Mouse (Mus musculus): ENCODE results near the gene Lsg1. TPM values are rescaled to one million over a fixed set of nuclear protein-coding genes. Genes with fewer than 3 reads are reported as not detected.

Lsg1 gene
- polyA plus RNA-seq, 1 experiment from 2014 or later: 59.1 TPM

DNA sequence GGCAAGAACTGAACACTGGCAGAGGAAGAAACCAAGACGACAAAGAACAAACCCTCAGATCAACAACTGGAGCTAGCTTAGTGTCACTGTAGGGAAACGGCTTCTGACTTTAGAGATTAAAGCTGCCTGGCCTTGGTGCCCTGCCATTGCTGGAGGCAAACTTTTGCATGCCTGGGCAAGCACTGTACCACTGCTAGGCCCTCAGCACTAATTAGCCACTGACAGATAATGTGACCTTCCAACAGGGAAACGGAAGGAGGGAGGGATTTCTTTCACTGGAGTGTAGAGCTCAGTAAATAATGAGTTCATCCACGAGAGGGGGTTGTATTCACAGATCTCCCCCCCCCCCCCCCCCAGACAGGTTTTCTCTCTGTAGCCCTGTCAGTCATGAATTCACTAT, 15.2 kb downstream of the Lsg1 start:
- 49% methylated on average over 4 of the region's 4 CpGs for WGBS
- no peak overlapping the region for H3K4me2 ChIP-seq (replicated peaks)
- no peak overlapping the region for H3K4me3 ChIP-seq (replicated peaks)
- H3K27ac ChIP-seq (replicated peaks): no peak overlapping the region
- H3K4me1 ChIP-seq: no peaks in the 10 kb centered on the region
- no peaks in the 10 kb centered on the region for H3K9me3 ChIP-seq (replicated peaks)
- H3K36me3 ChIP-seq: peaks cover 93% of the 10 kb centered on the region
- no peak for ATAC-seq (ENCODE audit: insufficient number of reproducible peaks, low FRiP score, low TSS enrichment, low read depth)
- no peaks in the 10 kb centered on the region for H3K27me3 ChIP-seq
- no peak overlapping the region for H3K9ac ChIP-seq

GRCm38 (mm10) chr16:30571378-30571777, 16.0 kb downstream of the Lsg1 start:
- Histone ChIP-seq H3K4me3 (replicated peaks) (no peak overlapping the region), H3K4me1 (no peaks in the 10 kb centered on the region), H3K4me2 (replicated peaks) (no peak overlapping the region), H3K36me3 (peaks cover 93% of the 10 kb centered on the region), H3K27me3 (no peaks in the 10 kb centered on the region), H3K9ac (no peak overlapping the region), H3K9me3 (replicated peaks) (no peaks in the 10 kb centered on the region), H3K27ac (replicated peaks) (no peak overlapping the region)
- 90% methylated on average over 5 of the region's 5 CpGs for WGBS
- ATAC-seq (ENCODE audit: insufficient number of reproducible peaks, low FRiP score, low TSS enrichment, low read depth): no peak

- no peak for ATAC-seq (ENCODE audit: insufficient number of reproducible peaks, low FRiP score, low TSS enrichment, low read depth)
- no peaks in the 10 kb centered on the region for H3K27me3 ChIP-seq
- no peak overlapping the region for H3K4me2 ChIP-seq (replicated peaks)
- H3K4me3 ChIP-seq (replicated peaks): no peak overlapping the region
- 92% methylated on average over 4 of the region's 4 CpGs for WGBS
- H3K9ac ChIP-seq: no peak overlapping the region
- H3K9me3 ChIP-seq (replicated peaks): no peaks in the 10 kb centered on the region
- H3K27ac ChIP-seq (replicated peaks): no peak overlapping the region
- peaks cover 91% of the 10 kb centered on the region for H3K36me3 ChIP-seq
- no peaks in the 10 kb centered on the region for H3K4me1 ChIP-seq
Observed at GRCm38 (mm10) chr16:30570173-30570572, 17.2 kb downstream of the Lsg1 start.

DNA sequence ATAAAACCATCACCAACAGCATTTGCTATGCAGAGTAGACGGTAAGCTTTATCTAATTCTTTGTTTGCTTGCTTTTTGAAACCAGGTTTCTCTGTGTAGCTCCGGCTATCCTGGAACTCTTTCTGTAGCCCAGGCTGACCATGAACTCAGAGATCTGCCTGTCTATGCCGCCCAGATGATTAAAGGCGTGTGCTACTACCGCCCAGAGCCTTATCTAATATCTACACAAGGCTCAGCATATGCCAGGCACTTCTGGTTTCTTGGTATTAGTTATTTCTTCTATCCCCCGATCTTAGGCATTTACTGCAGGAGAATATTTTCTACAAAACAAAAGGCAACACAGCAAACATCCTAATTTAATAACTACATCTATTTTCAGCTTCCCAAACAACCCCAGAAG, 21.8 kb downstream of the Lsg1 start:
- Histone ChIP-seq H3K4me1 (no peaks in the 10 kb centered on the region), H3K9me3 (replicated peaks) (no peaks in the 10 kb centered on the region), H3K4me2 (replicated peaks) (no peak overlapping the region), H3K27ac (replicated peaks) (no peak overlapping the region), H3K27me3 (no peaks in the 10 kb centered on the region), H3K36me3 (peaks cover 96% of the 10 kb centered on the region), H3K4me3 (replicated peaks) (no peak overlapping the region), H3K9ac (no peak overlapping the region)
- 93% methylated on average over 6 of the region's 6 CpGs for WGBS
- ATAC-seq (ENCODE audit: insufficient number of reproducible peaks, low FRiP score, low TSS enrichment, low read depth): no peak

GRCm38 (mm10) chr16:30560601-30561000, 26.8 kb downstream of the Lsg1 start:
- Histone ChIP-seq H3K36me3 (peaks cover 77% of the 10 kb centered on the region), H3K9me3 (replicated peaks) (0 out of 2 replicates have a peak, but pooled peaks cover 2% of the 10 kb centered on the region), H3K4me3 (replicated peaks) (no peak overlapping the region), H3K27ac (replicated peaks) (no peak overlapping the region), H3K27me3 (no peaks in the 10 kb centered on the region), H3K9ac (no peak overlapping the region), H3K4me1 (no peaks in the 10 kb centered on the region), H3K4me2 (replicated peaks) (no peak overlapping the region)
- ATAC-seq (ENCODE audit: insufficient number of reproducible peaks, low FRiP score, low TSS enrichment, low read depth): no peak
- 92% methylated on average over 4 of the region's 4 CpGs for WGBS

DNA sequence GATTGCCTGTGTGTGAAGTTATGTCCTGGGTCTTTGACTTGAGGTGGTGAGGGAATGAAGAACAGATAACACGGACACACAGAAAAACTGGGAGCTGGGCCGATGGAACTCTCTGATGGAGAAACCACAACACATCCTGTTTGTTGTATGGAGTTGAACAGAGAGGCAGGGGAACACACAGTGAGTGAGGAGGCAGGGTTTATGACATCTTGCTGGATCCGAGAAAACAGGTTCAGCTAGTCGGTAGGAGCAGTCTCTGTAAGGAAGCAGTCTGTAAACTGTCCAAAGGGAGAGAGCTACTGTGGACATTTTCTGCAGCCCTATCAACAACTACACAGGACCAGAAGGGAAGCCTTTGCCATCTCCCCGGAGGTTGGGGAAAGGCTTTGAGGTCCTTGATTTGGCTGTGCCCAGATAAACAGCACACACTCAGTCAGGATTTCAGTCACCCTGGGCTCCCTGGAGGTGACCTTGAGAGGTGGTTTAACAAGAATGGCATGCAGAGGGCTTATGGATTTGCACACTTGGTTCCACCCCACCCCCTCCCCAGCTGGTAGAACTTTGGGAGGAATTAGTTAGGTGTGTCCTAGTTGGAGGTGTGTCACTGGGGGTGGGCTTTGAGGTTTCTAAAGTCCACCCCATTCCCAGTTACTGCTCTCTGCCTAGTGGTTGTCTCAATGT, 27.9 kb downstream of the Lsg1 start:
- no peak overlapping the region for H3K9ac ChIP-seq
- H3K27me3 ChIP-seq: no peaks in the 10 kb centered on the region
- H3K9me3 ChIP-seq (replicated peaks): 0 out of 2 replicates have a peak, but pooled peaks cover 8% of the 10 kb centered on the region
- H3K4me3 ChIP-seq (replicated peaks): no peak overlapping the region
- ATAC-seq (ENCODE audit: insufficient number of reproducible peaks, low FRiP score, low TSS enrichment, low read depth): no peak
- no peak overlapping the region for H3K4me2 ChIP-seq (replicated peaks)
- H3K27ac ChIP-seq (replicated peaks): no peak overlapping the region
- WGBS: 90% methylated on average over 5 of the region's 5 CpGs
- peaks cover 66% of the 10 kb centered on the region for H3K36me3 ChIP-seq
- no peaks in the 10 kb centered on the region for H3K4me1 ChIP-seq

GRCm38 (mm10) chr16:30554109-30554508, 33.3 kb downstream of the Lsg1 start:
- H3K4me1 ChIP-seq: peaks cover 10% of the 10 kb centered on the region
- no peak for ATAC-seq (ENCODE audit: insufficient number of reproducible peaks, low FRiP score, low TSS enrichment, low read depth)
- H3K9ac ChIP-seq: no peak overlapping the region
- no peak overlapping the region for H3K27ac ChIP-seq (replicated peaks)
- H3K36me3 ChIP-seq: peaks cover 12% of the 10 kb centered on the region; the same call in 1 of the 2 replicates
- H3K4me2 ChIP-seq (replicated peaks): no peak overlapping the region
- 96% methylated on average over 8 of the region's 8 CpGs for WGBS
- H3K9me3 ChIP-seq (replicated peaks): 0 out of 2 replicates have a peak, but pooled peaks cover 8% of the 10 kb centered on the region
- H3K27me3 ChIP-seq: no peaks in the 10 kb centered on the region
- H3K4me3 ChIP-seq (replicated peaks): no peak overlapping the region

GRCm38 (mm10) chr16:30552621-30553338, 34.6 kb downstream of the Lsg1 start:
- Histone ChIP-seq H3K27me3 (no peaks in the 10 kb centered on the region), H3K27ac (replicated peaks) (peak overlapping the region; percentile 79), H3K4me2 (replicated peaks) (0 out of 2 replicates have a peak overlapping the region, but pooled peaks have one; percentile 6), H3K9ac (no peak overlapping the region), H3K4me3 (replicated peaks) (no peak overlapping the region), H3K36me3 (0 out of 2 replicates have a peak, but pooled peaks cover under 1% of the 10 kb centered on the region), H3K4me1 (peaks cover 17% of the 10 kb centered on the region), H3K9me3 (replicated peaks) (0 out of 2 replicates have a peak, but pooled peaks cover 8% of the 10 kb centered on the region)
- WGBS: 38% methylated on average over 11 of the region's 11 CpGs
- ATAC-seq (ENCODE audit: insufficient number of reproducible peaks, low FRiP score, low TSS enrichment, low read depth): 0 out of 2 replicates have a peak, but pooled peaks have one; percentile 21

DNA sequence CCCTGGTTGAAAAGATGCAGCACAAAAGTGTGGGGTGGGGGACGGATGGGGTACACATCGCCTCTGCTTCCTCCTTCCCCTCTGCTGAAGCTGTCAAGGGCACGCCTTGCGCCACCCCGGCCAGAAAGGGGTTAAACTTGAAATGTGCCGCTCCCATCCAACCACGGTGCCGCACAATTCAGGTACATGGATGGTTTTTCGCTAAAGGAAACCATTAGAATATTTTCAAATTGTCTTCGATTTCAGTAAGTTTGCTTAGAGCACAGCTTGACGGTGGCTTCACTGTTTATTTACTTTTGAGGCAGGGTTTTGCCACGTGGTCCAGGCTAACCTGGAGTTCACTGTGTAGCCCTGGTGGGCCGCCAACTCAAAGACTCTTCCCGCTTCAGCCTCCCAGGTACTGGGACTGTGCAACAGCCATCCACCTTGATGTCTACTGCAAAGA, 36.6 kb downstream of the Lsg1 start, which contains the start of gene Tmem44:
Tmem44 (minus strand) TSS at position 95 of the 445 bp plus-strand sequence.
- 5% methylated on average over 14 of the region's 14 CpGs for WGBS
- 0 out of 2 replicates have a peak, but pooled peaks cover 8% of the 10 kb centered on the region for H3K9me3 ChIP-seq (replicated peaks)
- H3K4me2 ChIP-seq (replicated peaks): peak within 1 kb of the TSS; percentile 83
- no peaks in the 10 kb centered on the region for H3K27me3 ChIP-seq
- peak; percentile 58 for ATAC-seq (ENCODE audit: insufficient number of reproducible peaks, low FRiP score, low TSS enrichment, low read depth)
- H3K4me1 ChIP-seq: peaks cover 17% of the 10 kb centered on the region
- peak within 1 kb of the TSS; percentile 88 for H3K9ac ChIP-seq
- peaks cover 11% of the 10 kb centered on the region; the same call in 1 of the 2 replicates for H3K36me3 ChIP-seq
- peak within 1 kb of the TSS; percentile 74 for H3K4me3 ChIP-seq (replicated peaks)
- H3K27ac ChIP-seq (replicated peaks): peak within 1 kb of the TSS; percentile 66

DNA sequence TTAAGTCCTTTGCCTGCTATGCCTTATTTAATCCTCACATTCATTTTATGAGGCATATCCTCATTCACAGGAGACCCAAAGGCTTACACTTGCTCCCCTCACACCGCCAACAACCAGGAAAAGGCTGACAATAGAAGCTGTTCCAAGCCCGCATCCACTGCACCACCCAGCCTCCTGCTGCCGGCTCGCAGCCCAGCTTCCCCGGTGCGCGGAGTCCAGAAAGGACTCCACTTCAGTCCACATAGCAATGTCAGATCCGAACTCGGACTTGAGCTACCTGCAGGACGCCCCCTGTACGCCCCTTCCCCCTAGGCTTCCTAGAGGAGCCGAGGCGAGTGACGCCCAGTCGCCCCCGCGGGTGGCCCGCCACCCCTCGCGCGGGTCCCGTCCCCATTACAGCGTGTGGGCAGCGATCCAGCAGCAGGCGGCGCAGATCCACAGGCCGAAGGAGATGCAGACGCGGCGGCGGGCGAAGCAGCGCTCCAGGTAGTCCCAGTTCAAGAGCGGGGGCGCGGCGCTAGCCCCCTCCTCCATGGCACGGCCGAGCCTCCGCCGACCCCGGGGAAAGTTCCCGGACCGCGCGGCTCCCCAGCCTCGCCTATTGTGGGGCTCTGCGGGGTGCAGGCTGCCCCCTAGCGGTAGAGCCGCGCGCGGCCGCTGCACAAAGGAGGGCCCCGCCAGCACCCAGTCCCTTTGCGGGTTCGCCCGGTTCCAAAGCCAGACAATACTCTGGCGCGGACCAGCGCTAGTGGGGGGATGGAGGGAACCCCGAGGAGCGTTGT, 37.2 kb downstream of the Lsg1 start:
- Histone ChIP-seq H3K27ac (replicated peaks) (peak overlapping the region; percentile 66), H3K36me3 (peaks cover 15% of the 10 kb centered on the region; the same call in 1 of the 2 replicates), H3K4me3 (replicated peaks) (peak overlapping the region; percentile 74), H3K9me3 (replicated peaks) (0 out of 2 replicates have a peak, but pooled peaks cover 2% of the 10 kb centered on the region), H3K27me3 (no peaks in the 10 kb centered on the region), H3K4me1 (peaks cover 17% of the 10 kb centered on the region), H3K4me2 (replicated peaks) (peak overlapping the region; percentile 83), H3K9ac (peak overlapping the region; percentile 88)
- peak; percentile 86 for ATAC-seq (ENCODE audit: insufficient number of reproducible peaks, low FRiP score, low TSS enrichment, low read depth)
- WGBS: under 1% methylated on average over 63 of the region's 63 CpGs

DNA sequence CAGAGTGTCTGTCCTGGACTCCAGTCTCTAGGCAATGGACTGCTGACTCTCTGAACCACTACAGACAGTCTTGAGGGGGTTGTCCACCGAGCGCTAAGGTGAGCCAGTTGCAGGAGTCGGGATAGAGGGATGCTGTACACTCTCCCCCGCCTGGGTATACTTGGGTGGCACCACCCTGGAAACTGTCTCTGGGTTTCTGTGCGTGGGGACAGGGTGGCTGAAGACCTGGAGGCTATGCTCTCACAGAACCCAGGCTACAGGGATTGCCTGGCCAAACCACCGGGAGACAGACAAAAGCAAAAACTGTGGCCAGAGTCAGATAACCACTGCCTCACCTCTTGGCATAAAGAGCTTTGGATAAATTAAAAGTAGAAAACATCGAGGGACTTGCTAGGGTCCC, 37.9 kb downstream of the Lsg1 start:
- peaks cover 17% of the 10 kb centered on the region for H3K4me1 ChIP-seq
- peak overlapping the region; percentile 83 for H3K4me2 ChIP-seq (replicated peaks)
- H3K4me3 ChIP-seq (replicated peaks): peak overlapping the region; percentile 74
- H3K9me3 ChIP-seq (replicated peaks): no peaks in the 10 kb centered on the region
- 80% methylated on average over 7 of the region's 7 CpGs for WGBS
- peaks cover 19% of the 10 kb centered on the region; the same call in 1 of the 2 replicates for H3K36me3 ChIP-seq
- H3K27ac ChIP-seq (replicated peaks): no peak overlapping the region
- no peak for ATAC-seq (ENCODE audit: insufficient number of reproducible peaks, low FRiP score, low TSS enrichment, low read depth)
- no peaks in the 10 kb centered on the region for H3K27me3 ChIP-seq
- H3K9ac ChIP-seq: no peak overlapping the region
